Mouse (Mus musculus) Patski (cell line): ENCODE data around the gene Spns3. TPM values are rescaled to one million over a fixed set of nuclear protein-coding genes. Genes with fewer than 3 reads are reported as not detected.
"Not testable (repeated sequence)": the region's sequence is repeated elsewhere in the genome, so short reads cannot be mapped to it uniquely, and the experiment has no call there.

Source experiments
- ATAC-seq: fragments of 100-300 bp; one replicate; pipeline ENCODE4 v1.8.0; 2021
- CTCF ChIA-PET: fragments of 350-600 bp; sonication (Branson Sonifier 250); formaldehyde crosslinking; loops from one replicate; lab custom pipeline; 2022; ENCODE audit warnings: inconsistent platforms; lab: Charles Lee
- POLR2A ChIA-PET: fragments of 350-600 bp; sonication (Branson Sonifier 250); formaldehyde crosslinking; loops from one replicate; lab custom pipeline; 2022; ENCODE audit warnings: antibody characterized with exemption, inconsistent platforms; lab: Charles Lee
- DNase-seq: peaks from one replicate; pipeline ENCODE4 v3.0.0-alpha.2; 2011; ENCODE audit warnings: low read depth, low spot score
- H3K27me3 ChIP-seq: fragments of 371-371 bp; one replicate; pipeline ENCODE4 v1.5.1; 2021
- CTCF ChIP-seq: fragments of 100-300 bp; IDR thresholded peaks from one replicate; pipeline ENCODE4 v1.5.1; 2021
- in situ Hi-C: fragments of 300-500 bp; cut with MboI; formaldehyde crosslinking; loops from 3 replicates; pipeline ENCODE4 v1.11.1; 2018; ENCODE audit warnings: low pct_unique_long_range_greater_than_20kb, mixed read lengths
- polyA plus RNA-seq: library from polyadenylated mRNA; unstranded; gene quantifications from one replicate; pipeline ENCODE4 v1.2.3, GENCODE M21; 2021

The Spns3 gene
- polyA plus RNA-seq, 1 experiment from 2014 or later = 7.8 TPM

GRCm38 (mm10) chr11:72560661-72561060 lies 10.4 kb upstream of the Spns3 start:
- ChIA-PET POLR2A (interaction anchor here (0.9 kb wide), 1 partner anchor 54 kb away, joined by 3 read pairs; no protein-coding TSS in a partner anchor), CTCF (no interaction called here)
- no peaks in the 10 kb centered on the region for H3K27me3 ChIP-seq
- no peak for TF ChIP-seq CTCF
- in situ Hi-C loops = loop anchor here (10.0 kb wide), 1 partner anchor 346 kb away; the partner anchor contains the start of gene Med31
- DNase-seq (no peak), ATAC-seq (no peak)

DNA sequence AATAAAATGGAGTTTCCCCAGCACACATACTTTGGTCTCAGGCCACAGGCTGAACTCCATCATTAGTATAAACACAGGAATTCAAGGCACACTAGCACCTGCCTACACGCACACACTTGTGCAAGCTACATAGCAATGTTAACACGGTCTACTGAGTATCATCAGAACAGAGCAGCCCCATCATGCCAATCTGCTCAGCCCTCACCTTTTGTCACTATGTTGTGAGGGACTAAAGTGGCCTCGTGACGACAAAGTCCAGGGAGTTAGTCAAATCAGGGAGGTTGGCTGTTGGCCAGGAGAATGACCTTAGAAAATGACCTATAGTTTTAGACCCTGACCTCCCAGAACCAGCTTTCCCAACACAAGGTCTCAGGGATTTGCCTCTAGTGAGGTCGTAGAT lies 7.8 kb upstream of the Spns3 start:
- TF ChIP-seq CTCF = no peak
- CTCF ChIA-PET = interaction anchor here (1.8 kb wide), 1 partner anchor 68 kb away, joined by 6 read pairs; the partner anchor contains the start of gene Spns2
- POLR2A ChIA-PET = interaction anchor here (0.9 kb wide), 1 partner anchor 69 kb away, joined by 3 read pairs; no protein-coding TSS in a partner anchor
- in situ Hi-C loops = no loop called here
- no peaks in the 10 kb centered on the region for H3K27me3 ChIP-seq
- ATAC-seq = no peak
- no peak for DNase-seq

GRCm38 (mm10) chr11:72556953-72557352 lies 6.6 kb upstream of the Spns3 start:
- no peaks in the 10 kb centered on the region for H3K27me3 ChIP-seq
- ATAC-seq (no peak), DNase-seq (no peak)
- CTCF ChIA-PET = no interaction called here
- POLR2A ChIA-PET = no interaction called here
- in situ Hi-C loops = no loop called here
- TF ChIP-seq CTCF = no peak

DNA sequence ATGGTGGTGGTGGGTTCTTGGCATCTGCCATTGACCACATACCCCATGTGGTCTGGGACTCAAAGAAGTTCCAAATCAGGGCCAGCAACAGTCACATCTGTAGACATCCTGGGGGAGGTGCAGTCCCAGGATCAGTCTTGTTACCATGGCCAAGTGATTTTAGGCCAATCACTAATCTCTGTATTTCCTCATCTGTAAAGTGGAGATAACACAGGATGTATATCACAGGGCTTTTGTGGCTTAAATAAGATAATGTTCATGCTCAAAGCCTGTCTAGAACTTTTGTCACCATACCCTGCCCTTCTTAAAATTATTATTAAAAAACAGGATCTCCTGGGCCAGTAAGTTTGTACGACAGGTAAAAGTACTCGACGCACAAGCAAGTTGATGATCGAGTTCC lies 6.2 kb upstream of the Spns3 start:
- H3K27me3 ChIP-seq = no peaks in the 10 kb centered on the region
- POLR2A ChIA-PET = no interaction called here
- DNase-seq (no peak), ATAC-seq (no peak)
- no peak for TF ChIP-seq CTCF
- in situ Hi-C loops = no loop called here
- CTCF ChIA-PET = no interaction called here

- in situ Hi-C loops = no loop called here
- POLR2A ChIA-PET = no interaction called here
- CTCF ChIA-PET = no interaction called here
These were observed 1.3 kb upstream of the Spns3 start for GRCm38 (mm10) chr11:72551531-72552105.

DNA sequence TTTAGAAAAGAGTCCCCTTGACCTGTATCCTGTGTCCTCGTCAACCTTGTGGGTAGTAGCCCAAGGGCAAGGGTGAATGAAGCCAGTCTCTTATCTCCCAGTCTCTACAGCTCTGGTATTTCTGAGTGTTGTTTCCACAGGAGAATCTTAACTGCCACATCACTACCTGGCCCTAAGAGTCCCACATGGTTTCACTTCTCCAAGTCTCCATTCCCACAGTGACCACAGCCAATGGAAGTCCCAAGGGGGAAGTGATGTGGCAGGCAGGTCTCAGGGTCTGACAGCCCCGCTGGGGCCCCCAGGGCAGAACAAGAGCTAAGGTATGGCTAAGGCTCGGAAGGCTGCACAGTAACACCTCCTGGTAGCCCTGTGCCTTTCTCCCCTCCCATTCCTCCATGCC lies 3.1 kb downstream of the Spns3 start:
- no peaks in the 10 kb centered on the region for H3K27me3 ChIP-seq
- no peak for TF ChIP-seq CTCF
- CTCF ChIA-PET = interaction anchor here (1.3 kb wide), 1 partner anchor 10 kb away, joined by 5 read pairs; no protein-coding TSS in a partner anchor
- POLR2A ChIA-PET = interaction anchor here (1.0 to 1.1 kb wide), 2 partner anchors 42 to 99 kb away, joined by 3 read pairs; no protein-coding TSS in a partner anchor
- DNase-seq = no peak
- no peak for ATAC-seq
- in situ Hi-C loops = no loop called here

More at GRCm38 (mm10) chr11:72551531-72552105, 1.3 kb upstream of the Spns3 start:
- ATAC-seq (no peak), DNase-seq (no peak)
- no peak for TF ChIP-seq CTCF
- no peaks in the 10 kb centered on the region for H3K27me3 ChIP-seq

GRCm38 (mm10) chr11:72544716-72545115 lies 5.6 kb downstream of the Spns3 start:
- no peak for DNase-seq
- ATAC-seq = no peak
- ChIA-PET CTCF (interaction anchor here (1.3 to 1.4 kb wide), 2 partner anchors 8 to 54 kb away, joined by 3 read pairs; no protein-coding TSS in a partner anchor), POLR2A (no interaction called here)
- in situ Hi-C loops = no loop called here
- H3K27me3 ChIP-seq = no peaks in the 10 kb centered on the region
- no peak for TF ChIP-seq CTCF

- ATAC-seq, in situ Hi-C loops, H3K27me3 ChIP-seq, DNase-seq: not testable (repeated sequence)
- POLR2A ChIA-PET = interaction anchor here (0.6 kb wide), 1 partner anchor 32 kb away, joined by 3 read pairs; no protein-coding TSS in a partner anchor
- CTCF ChIA-PET = interaction anchor here (1.4 kb wide), 1 partner anchor 53 kb away, joined by 3 read pairs; no protein-coding TSS in a partner anchor
These were observed 6.6 kb downstream of the Spns3 start for GRCm38 (mm10) chr11:72543692-72544091.

- ATAC-seq (no peak), DNase-seq (no peak)
- ChIA-PET POLR2A (no interaction called here), CTCF (no interaction called here)
- H3K27me3 ChIP-seq = no peaks in the 10 kb centered on the region
- in situ Hi-C loops = no loop called here
- TF ChIP-seq CTCF = no peak
These were observed 7.7 kb downstream of the Spns3 start for GRCm38 (mm10) chr11:72542586-72542985.

DNA sequence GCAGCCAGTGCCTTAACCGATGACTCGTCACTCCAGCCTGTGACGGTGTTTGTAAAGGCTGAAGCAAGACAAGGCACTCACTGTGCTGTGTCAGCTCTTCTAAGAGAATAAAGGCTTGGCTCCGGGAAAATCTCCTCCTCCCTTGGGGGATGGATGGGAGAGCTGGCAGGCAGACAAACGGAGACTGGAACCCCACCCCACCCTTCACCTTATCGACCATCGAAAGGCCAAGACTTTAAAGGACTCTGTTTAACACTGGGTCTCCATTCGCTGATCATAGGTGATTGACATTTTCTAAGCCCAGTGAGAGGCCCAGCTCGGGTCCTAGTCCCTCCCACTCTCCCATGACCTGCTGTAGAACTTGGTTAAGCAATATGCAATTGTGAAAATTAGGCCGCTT lies 8.4 kb downstream of the Spns3 start:
- CTCF ChIA-PET = no interaction called here
- in situ Hi-C loops = no loop called here
- TF ChIP-seq CTCF = no peak
- ATAC-seq (no peak), DNase-seq (no peak)
- POLR2A ChIA-PET = no interaction called here
- H3K27me3 ChIP-seq = no peaks in the 10 kb centered on the region

GRCm38 (mm10) chr11:72540437-72540836 lies 9.9 kb downstream of the Spns3 start:
- DNase-seq = no peak
- POLR2A ChIA-PET = interaction anchor here (0.6 to 1.0 kb wide), 2 partner anchors 38 to 43 kb away, joined by 3 read pairs; no protein-coding TSS in a partner anchor
- ATAC-seq = no peak
- in situ Hi-C loops = no loop called here
- CTCF ChIA-PET = interaction anchor here (1.1 to 1.3 kb wide), 2 partner anchors 9 to 50 kb away, joined by 3 to 4 read pairs; partner anchors contain the start of gene Spns2
- no peaks in the 10 kb centered on the region for H3K27me3 ChIP-seq
- no peak for TF ChIP-seq CTCF
